Mouse (Mus musculus): ENCODE measurements around the gene Far2. TPM values are rescaled to one million over a fixed set of nuclear protein-coding genes. Genes with fewer than 3 reads are reported as not detected.

Far2 gene
- polyA plus RNA-seq (2011; ENCODE audit: insufficient read length, low read depth, missing spikeins): 0.25 TPM in 1 of 2 replicates, not detected in the other

- H3K27ac ChIP-seq (ENCODE audit: insufficient read depth, low read length): no peak within 1 kb of the TSS
- H3K4me3 ChIP-seq (ENCODE audit: insufficient read depth, low read length): peak within 1 kb of the TSS; percentile 9; the same call in 1 of the 2 replicates
- H3K4me1 ChIP-seq (ENCODE audit: control insufficient read depth, insufficient read depth, low read length): no peaks in the 10 kb centered on the region
- TF ChIP-seq POLR2A (IDR thresholded peaks at IDR 0.05; ENCODE audit: low read depth, low read length) (no peak), CTCF (IDR thresholded peaks at IDR 0.05; ENCODE audit: borderline replicate concordance, insufficient read depth, low read length) (no peak)
Observed at GRCm38 (mm10) chr6:148046881-148047649, at the start of gene Far2. TSS of gene Far2 (plus strand) at chr6:148047259.

GRCm38 (mm10) chr6:148000483-148000882, 46.6 kb upstream of the Far2 start:
- no peaks in the 10 kb centered on the region for H3K4me1 ChIP-seq (ENCODE audit: control insufficient read depth, insufficient read depth, low read length)
- TF ChIP-seq POLR2A (IDR thresholded peaks at IDR 0.05; ENCODE audit: low read depth, low read length) (no peak), CTCF (IDR thresholded peaks at IDR 0.05; ENCODE audit: borderline replicate concordance, insufficient read depth, low read length) (no peak)
- no peak overlapping the region for H3K27ac ChIP-seq (ENCODE audit: insufficient read depth, low read length)
- H3K4me3 ChIP-seq (ENCODE audit: insufficient read depth, low read length): no peak overlapping the region

- TF ChIP-seq CTCF (IDR thresholded peaks at IDR 0.05; ENCODE audit: borderline replicate concordance, insufficient read depth, low read length) (no peak), POLR2A (IDR thresholded peaks at IDR 0.05; ENCODE audit: low read depth, low read length) (no peak)
- H3K27ac ChIP-seq (ENCODE audit: insufficient read depth, low read length): no peak overlapping the region
- H3K4me1 ChIP-seq (ENCODE audit: control insufficient read depth, insufficient read depth, low read length): no peaks in the 10 kb centered on the region
- H3K4me3 ChIP-seq (ENCODE audit: insufficient read depth, low read length): no peak overlapping the region
Observed at GRCm38 (mm10) chr6:148001071-148001470, 46.0 kb upstream of the Far2 start.

- Histone ChIP-seq H3K4me3 (ENCODE audit: insufficient read depth, low read length) (no peak overlapping the region), H3K4me1 (ENCODE audit: control insufficient read depth, insufficient read depth, low read length) (no peaks in the 10 kb centered on the region), H3K27ac (ENCODE audit: insufficient read depth, low read length) (no peak overlapping the region)
- no peak for TF ChIP-seq POLR2A (IDR thresholded peaks at IDR 0.05; ENCODE audit: low read depth, low read length)
- no peak for TF ChIP-seq CTCF (IDR thresholded peaks at IDR 0.05; ENCODE audit: borderline replicate concordance, insufficient read depth, low read length)
Observed at GRCm38 (mm10) chr6:148006118-148006837, 40.8 kb upstream of the Far2 start.

GRCm38 (mm10) chr6:148040759-148041158, 6.3 kb upstream of the Far2 start:
- Histone ChIP-seq H3K4me1 (ENCODE audit: control insufficient read depth, insufficient read depth, low read length) (no peaks in the 10 kb centered on the region), H3K4me3 (ENCODE audit: insufficient read depth, low read length) (no peak overlapping the region), H3K27ac (ENCODE audit: insufficient read depth, low read length) (no peak overlapping the region)
- TF ChIP-seq CTCF (IDR thresholded peaks at IDR 0.05; ENCODE audit: borderline replicate concordance, insufficient read depth, low read length) (no peak), POLR2A (IDR thresholded peaks at IDR 0.05; ENCODE audit: low read depth, low read length) (no peak)

GRCm38 (mm10) chr6:148047650-148047988, 560 bp downstream of the Far2 start:
- TF ChIP-seq CTCF (IDR thresholded peaks at IDR 0.05; ENCODE audit: borderline replicate concordance, insufficient read depth, low read length) (no peak), POLR2A (IDR thresholded peaks at IDR 0.05; ENCODE audit: low read depth, low read length) (no peak)
- H3K4me3 ChIP-seq (ENCODE audit: insufficient read depth, low read length): no peak overlapping the region
- H3K4me1 ChIP-seq (ENCODE audit: control insufficient read depth, insufficient read depth, low read length): no peaks in the 10 kb centered on the region
- no peak overlapping the region for H3K27ac ChIP-seq (ENCODE audit: insufficient read depth, low read length)

GRCm38 (mm10) chr6:148063131-148063530, 16.1 kb downstream of the Far2 start:
- TF ChIP-seq POLR2A (IDR thresholded peaks at IDR 0.05; ENCODE audit: low read depth, low read length): no peak
- H3K4me3 ChIP-seq (ENCODE audit: insufficient read depth, low read length): no peak overlapping the region
- no peak overlapping the region for H3K27ac ChIP-seq (ENCODE audit: insufficient read depth, low read length)
- no peaks in the 10 kb centered on the region for H3K4me1 ChIP-seq (ENCODE audit: control insufficient read depth, insufficient read depth, low read length)

- TF ChIP-seq POLR2A (IDR thresholded peaks at IDR 0.05; ENCODE audit: low read depth, low read length): no peak
- TF ChIP-seq CTCF (IDR thresholded peaks at IDR 0.05; ENCODE audit: borderline replicate concordance, insufficient read depth, low read length): no peak
- Histone ChIP-seq H3K4me1 (ENCODE audit: control insufficient read depth, insufficient read depth, low read length) (no peaks in the 10 kb centered on the region), H3K27ac (ENCODE audit: insufficient read depth, low read length) (no peak overlapping the region), H3K4me3 (ENCODE audit: insufficient read depth, low read length) (no peak overlapping the region)
Observed at GRCm38 (mm10) chr6:148066267-148066666, 19.2 kb downstream of the Far2 start.

- no peak for TF ChIP-seq POLR2A (IDR thresholded peaks at IDR 0.05; ENCODE audit: low read depth, low read length)
- no peak for TF ChIP-seq CTCF (IDR thresholded peaks at IDR 0.05; ENCODE audit: borderline replicate concordance, insufficient read depth, low read length)
- no peak overlapping the region for H3K27ac ChIP-seq (ENCODE audit: insufficient read depth, low read length)
- no peak overlapping the region for H3K4me3 ChIP-seq (ENCODE audit: insufficient read depth, low read length)
Observed at GRCm38 (mm10) chr6:148068786-148069185, 21.7 kb downstream of the Far2 start.

GRCm38 (mm10) chr6:148073599-148073998, 26.5 kb downstream of the Far2 start:
- no peak overlapping the region for H3K27ac ChIP-seq (ENCODE audit: insufficient read depth, low read length)
- no peak for TF ChIP-seq POLR2A (IDR thresholded peaks at IDR 0.05; ENCODE audit: low read depth, low read length)
- TF ChIP-seq CTCF (IDR thresholded peaks at IDR 0.05; ENCODE audit: borderline replicate concordance, insufficient read depth, low read length): no peak
- no peak overlapping the region for H3K4me3 ChIP-seq (ENCODE audit: insufficient read depth, low read length)
- no peaks in the 10 kb centered on the region for H3K4me1 ChIP-seq (ENCODE audit: control insufficient read depth, insufficient read depth, low read length)

More at GRCm38 (mm10) chr6:148068786-148069185, 21.7 kb downstream of the Far2 start:
- H3K4me1 ChIP-seq (ENCODE audit: control insufficient read depth, insufficient read depth, low read length): no peaks in the 10 kb centered on the region
